Mouse (Mus musculus) testis, adult 2 months (tissue): ENCODE results near the gene Lmx1a. TPM values are rescaled to one million over a fixed set of nuclear protein-coding genes. Genes with fewer than 3 reads are reported as not detected.

Experiments
- H3K27ac ChIP-seq: fragments of 200-500 bp; 2 replicates; pipeline ENCODE4 v1.5.1; 2012; ENCODE audit warnings: low read depth, low read length; ENCODE audit not compliant: control insufficient read depth, insufficient read depth
- H3K27me3 ChIP-seq: fragments of 200-500 bp; 2 replicates; pipeline ENCODE4 v1.6.1; 2012; ENCODE audit warnings: mild to moderate bottlenecking, low read length, moderate library complexity; ENCODE audit not compliant: control insufficient read depth, insufficient read depth
- H3K36me3 ChIP-seq: fragments of 200-500 bp; 2 replicates; pipeline ENCODE4 v1.6.1; 2012; ENCODE audit warnings: mild to moderate bottlenecking, low read length; ENCODE audit not compliant: control insufficient read depth, insufficient read depth
- H3K4me1 ChIP-seq: fragments of 200-500 bp; 2 replicates; pipeline ENCODE4 v1.6.1; 2012; ENCODE audit warnings: low read length; ENCODE audit not compliant: control insufficient read depth, insufficient read depth
- H3K4me3 ChIP-seq: fragments of 200-500 bp; 2 replicates; pipeline ENCODE4 v1.5.1; 2012; ENCODE audit warnings: low read depth, mild to moderate bottlenecking, low read length, moderate library complexity, mixed read lengths; ENCODE audit not compliant: control insufficient read depth
- CTCF ChIP-seq: fragments of 200-500 bp; IDR thresholded peaks from 2 replicates; pipeline ENCODE4 v1.5.1; 2012; ENCODE audit warnings: low read depth, mild to moderate bottlenecking, inconsistent platforms, low read length, moderate library complexity; ENCODE audit not compliant: control insufficient read depth, insufficient read depth, insufficient replicate concordance
- POLR2A ChIP-seq: fragments of 200-500 bp; IDR thresholded peaks from 2 replicates; pipeline ENCODE4 v1.6.1; 2012; ENCODE audit warnings: low read depth, mild to moderate bottlenecking, inconsistent platforms, low read length, moderate library complexity; ENCODE audit not compliant: control insufficient read depth
- polyA plus RNA-seq: library from polyadenylated mRNA; depleted of rRNA; stranded (reverse); fragments of >200 nt; gene quantifications from 2 replicates; pipeline ENCODE4 v1.2.3, GENCODE M21; 2012

Gene Lmx1a
- polyA plus RNA-seq, 1 experiment: 0.06 TPM

- TF ChIP-seq CTCF: no peak
- Histone ChIP-seq H3K36me3 (no peaks in the 10 kb centered on the region), H3K27me3 (no peaks in the 10 kb centered on the region), H3K4me3 (peak overlapping the region; percentile 65), H3K4me1 (no peaks in the 10 kb centered on the region), H3K27ac (no peak overlapping the region)
Measured at GRCm38 (mm10) chr1:167788684-167789413, 99.8 kb downstream of the Lmx1a start.

DNA sequence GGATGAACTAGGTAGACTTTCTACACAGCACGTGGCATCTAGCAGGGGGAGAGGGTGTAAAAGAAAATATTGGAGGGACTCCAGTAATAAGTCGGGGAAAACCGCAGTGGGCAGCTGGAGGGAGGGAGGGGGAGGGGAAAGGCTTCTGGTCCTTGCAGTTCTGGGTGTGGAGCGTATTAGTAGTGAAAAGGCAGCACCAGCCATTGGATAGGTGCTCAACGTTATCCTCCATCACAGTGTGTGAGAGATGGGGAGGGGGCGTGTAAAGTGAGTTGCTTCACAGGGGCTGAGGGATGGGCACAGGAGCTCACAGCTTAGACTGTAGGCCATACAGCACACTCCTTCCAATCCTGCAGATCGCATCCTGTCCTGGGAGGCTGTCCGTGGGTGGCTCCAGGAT is 100.4 kb downstream of the Lmx1a start:
- no peaks in the 10 kb centered on the region for H3K36me3 ChIP-seq
- no peaks in the 10 kb centered on the region for H3K4me1 ChIP-seq
- no peak for TF ChIP-seq CTCF
- no peak for TF ChIP-seq POLR2A
- H3K27ac ChIP-seq: no peak overlapping the region
- no peaks in the 10 kb centered on the region for H3K27me3 ChIP-seq
- H3K4me3 ChIP-seq: peak overlapping the region; percentile 65

DNA sequence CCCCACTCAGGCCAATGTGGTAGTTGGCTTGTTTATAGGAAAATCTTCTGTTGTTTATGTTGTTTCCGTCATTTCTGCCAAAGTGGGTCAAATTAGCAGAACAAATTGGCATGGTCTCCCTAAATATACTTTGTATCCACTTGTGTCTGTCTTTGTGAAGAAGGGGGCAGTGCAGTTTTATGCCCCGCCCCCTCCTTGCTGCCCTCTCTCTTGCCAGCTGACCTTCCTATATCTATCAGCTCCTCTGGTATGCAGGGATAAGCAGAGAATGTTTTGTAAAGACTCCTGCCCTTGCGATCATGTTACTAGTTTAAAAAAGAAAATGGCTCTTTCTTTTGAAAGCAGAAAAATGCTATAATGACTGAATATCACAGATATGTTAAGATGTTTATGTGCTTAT is 101.7 kb downstream of the Lmx1a start:
- Histone ChIP-seq H3K27me3 (no peaks in the 10 kb centered on the region), H3K27ac (no peak overlapping the region), H3K4me3 (no peak overlapping the region), H3K36me3 (no peaks in the 10 kb centered on the region), H3K4me1 (no peaks in the 10 kb centered on the region)
- TF ChIP-seq CTCF: no peak
- TF ChIP-seq POLR2A: no peak

DNA sequence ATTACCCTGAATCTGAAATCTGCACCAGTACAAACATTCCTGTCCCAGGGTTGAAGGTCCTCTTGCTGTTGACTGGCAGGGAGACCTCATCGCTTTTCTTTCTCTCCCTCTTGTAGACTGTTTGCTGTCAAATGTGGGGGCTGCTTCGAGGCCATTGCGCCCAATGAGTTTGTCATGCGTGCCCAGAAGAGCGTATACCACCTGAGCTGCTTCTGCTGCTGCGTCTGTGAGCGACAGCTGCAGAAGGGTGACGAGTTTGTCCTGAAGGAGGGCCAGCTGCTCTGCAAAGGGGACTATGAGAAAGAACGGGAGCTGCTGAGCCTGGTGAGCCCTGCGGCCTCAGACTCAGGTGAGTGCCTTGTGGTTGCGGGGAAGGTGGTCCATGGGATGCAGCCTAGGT is 102.2 kb downstream of the Lmx1a start:
- no peak for TF ChIP-seq CTCF
- TF ChIP-seq POLR2A: no peak
- H3K4me3 ChIP-seq: no peak overlapping the region
- H3K27ac ChIP-seq: no peak overlapping the region
- H3K4me1 ChIP-seq: no peaks in the 10 kb centered on the region
- no peaks in the 10 kb centered on the region for H3K36me3 ChIP-seq
- no peaks in the 10 kb centered on the region for H3K27me3 ChIP-seq

DNA sequence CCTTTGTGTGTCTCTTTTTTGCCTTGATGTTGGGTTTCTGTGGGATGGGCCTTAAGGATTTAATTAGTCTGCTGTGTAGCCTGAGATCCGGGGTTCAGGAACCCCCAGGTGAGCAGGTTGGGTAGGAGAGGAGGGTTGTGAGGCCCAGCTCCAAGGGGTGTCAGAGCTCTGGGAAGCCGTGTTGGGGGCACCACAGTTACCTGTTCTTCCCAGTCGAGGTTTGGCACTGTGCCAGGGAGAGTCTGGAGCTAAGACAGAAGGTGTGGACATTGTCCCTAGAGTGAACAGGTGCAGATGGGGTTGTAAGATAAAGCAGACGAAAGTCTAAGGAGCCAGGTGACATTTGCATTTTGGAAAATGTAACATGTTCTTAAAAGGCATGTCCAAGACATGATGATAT is 112.9 kb downstream of the Lmx1a start:
- Histone ChIP-seq H3K27me3 (no peaks in the 10 kb centered on the region), H3K4me1 (peaks cover 7% of the 10 kb centered on the region; the same call in 1 of the 2 replicates), H3K27ac (no peak overlapping the region), H3K4me3 (no peak overlapping the region), H3K36me3 (no peaks in the 10 kb centered on the region)
- TF ChIP-seq CTCF (no peak), POLR2A (no peak)

GRCm38 (mm10) chr1:167802510-167803271 is 113.7 kb downstream of the Lmx1a start:
- TF ChIP-seq POLR2A (no peak), CTCF (no peak)
- no peaks in the 10 kb centered on the region for H3K36me3 ChIP-seq
- H3K4me3 ChIP-seq: peak overlapping the region; percentile 75
- peaks cover 7% of the 10 kb centered on the region; the same call in 1 of the 2 replicates for H3K4me1 ChIP-seq
- H3K27me3 ChIP-seq: no peaks in the 10 kb centered on the region
- H3K27ac ChIP-seq: no peak overlapping the region

DNA sequence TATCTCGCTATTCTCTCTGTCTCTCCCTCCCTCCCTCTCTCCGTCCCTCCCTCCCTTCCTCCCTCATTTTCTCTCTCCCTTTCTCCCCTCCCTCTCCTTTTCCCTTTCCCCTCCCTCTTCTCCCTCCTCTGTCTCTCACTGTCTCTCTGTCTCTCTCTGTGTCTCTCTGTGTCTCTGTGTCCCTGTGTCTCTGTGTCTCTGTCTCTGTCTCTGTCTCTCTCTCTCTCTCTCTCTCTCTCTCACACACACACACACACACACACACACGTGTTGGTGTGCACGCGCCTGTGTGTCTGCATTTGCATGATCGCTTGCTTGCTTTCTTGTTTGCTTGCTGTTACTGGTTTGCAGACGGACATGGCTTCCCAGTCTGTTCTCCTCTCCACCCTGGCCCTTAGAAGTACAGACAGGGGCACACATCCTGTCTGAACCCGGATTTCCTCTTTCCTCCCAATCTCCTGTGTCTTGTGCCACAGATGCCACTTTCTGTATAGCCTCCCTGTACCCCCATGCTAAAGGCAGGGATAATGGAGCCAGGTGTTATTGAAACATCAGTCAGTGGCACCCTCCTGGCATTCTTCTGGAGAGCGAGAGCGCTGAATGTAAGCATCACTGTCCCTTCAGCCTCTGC is 114.4 kb downstream of the Lmx1a start:
- no peaks in the 10 kb centered on the region for H3K36me3 ChIP-seq
- H3K27ac ChIP-seq: no peak overlapping the region
- no peak for TF ChIP-seq CTCF
- no peak for TF ChIP-seq POLR2A
- no peaks in the 10 kb centered on the region for H3K27me3 ChIP-seq
- H3K4me1 ChIP-seq: peaks cover 7% of the 10 kb centered on the region; the same call in 1 of the 2 replicates
- H3K4me3 ChIP-seq: no peak overlapping the region; the same call in 1 of the 2 replicates
